Mouse (Mus musculus): ENCODE measurements around the gene Traf3ip3. TPM values are rescaled to one million over a fixed set of nuclear protein-coding genes. Genes with fewer than 3 reads are reported as not detected.

Traf3ip3 gene
- polyA plus RNA-seq, 1 experiment from 2014 or later = 2.3 TPM

GRCm38 (mm10) chr1:193181104-193181503 is 20.4 kb downstream of the Traf3ip3 start:
- H3K4me1 ChIP-seq (replicated peaks; ENCODE audit: control insufficient read depth, insufficient read depth, low read length) = no peaks in the 10 kb centered on the region
- no peak overlapping the region for H3K27ac ChIP-seq (ENCODE audit: low read depth, low read length)
- no peak overlapping the region for H3K4me2 ChIP-seq (replicated peaks; ENCODE audit: low read depth, low read length)
- no peak for DNase-seq (ENCODE audit: low spot score)
- no peak overlapping the region for H3K9ac ChIP-seq (ENCODE audit: low read depth, low read length)
- H3K4me3 ChIP-seq (ENCODE audit: low read depth, low read length) = no peak overlapping the region
- H3K36me3 ChIP-seq (ENCODE audit: control insufficient read depth, insufficient read depth, low read length) = no peaks in the 10 kb centered on the region
- H3K9me3 ChIP-seq (ENCODE audit: control insufficient read depth, low read length) = no peaks in the 10 kb centered on the region
- H3K27me3 ChIP-seq (ENCODE audit: control insufficient read depth, insufficient read depth, low read length) = no peaks in the 10 kb centered on the region
- ATAC-seq (ENCODE audit: low FRiP score) = no peak
- 88% methylated on average over 3 of the region's 3 CpGs for WGBS

- Histone ChIP-seq H3K27me3 (ENCODE audit: control insufficient read depth, insufficient read depth, low read length) (no peaks in the 10 kb centered on the region), H3K4me1 (replicated peaks; ENCODE audit: control insufficient read depth, insufficient read depth, low read length) (0 out of 2 replicates have a peak, but pooled peaks cover 2% of the 10 kb centered on the region), H3K9me3 (ENCODE audit: control insufficient read depth, low read length) (no peaks in the 10 kb centered on the region), H3K9ac (ENCODE audit: low read depth, low read length) (no peak overlapping the region; the same call in 1 of the 2 replicates), H3K4me3 (ENCODE audit: low read depth, low read length) (peak overlapping the region; percentile 66), H3K27ac (ENCODE audit: low read depth, low read length) (no peak overlapping the region), H3K36me3 (ENCODE audit: control insufficient read depth, insufficient read depth, low read length) (no peaks in the 10 kb centered on the region), H3K4me2 (replicated peaks; ENCODE audit: low read depth, low read length) (peak overlapping the region; percentile 75)
- no peak for DNase-seq (ENCODE audit: low spot score)
- 90% methylated on average over 13 of the region's 13 CpGs for WGBS
- no peak for ATAC-seq (ENCODE audit: low FRiP score)
Measured at GRCm38 (mm10) chr1:193174143-193174733, 27.3 kb downstream of the Traf3ip3 start.

- Histone ChIP-seq H3K36me3 (ENCODE audit: control insufficient read depth, insufficient read depth, low read length) (no peaks in the 10 kb centered on the region), H3K4me1 (replicated peaks; ENCODE audit: control insufficient read depth, insufficient read depth, low read length) (0 out of 2 replicates have a peak, but pooled peaks cover 2% of the 10 kb centered on the region), H3K27ac (ENCODE audit: low read depth, low read length) (0 out of 2 replicates have a peak overlapping the region, but pooled peaks have one; percentile 17), H3K9ac (ENCODE audit: low read depth, low read length) (peak overlapping the region; percentile 77), H3K4me2 (replicated peaks; ENCODE audit: low read depth, low read length) (peak overlapping the region; percentile 75), H3K9me3 (ENCODE audit: control insufficient read depth, low read length) (no peaks in the 10 kb centered on the region), H3K4me3 (ENCODE audit: low read depth, low read length) (peak overlapping the region; percentile 66), H3K27me3 (ENCODE audit: control insufficient read depth, insufficient read depth, low read length) (no peaks in the 10 kb centered on the region)
- no peak for DNase-seq (ENCODE audit: low spot score)
- WGBS = 26% methylated on average over 9 of the region's 9 CpGs
- ATAC-seq (ENCODE audit: low FRiP score) = no peak; the same call in 1 of the 2 replicates
Measured at GRCm38 (mm10) chr1:193173810-193174129, 27.7 kb downstream of the Traf3ip3 start.

GRCm38 (mm10) chr1:193172991-193173809 is 28.3 kb downstream of the Traf3ip3 start:
- peak; percentile 99 for ATAC-seq (ENCODE audit: low FRiP score)
- no peaks in the 10 kb centered on the region for H3K36me3 ChIP-seq (ENCODE audit: control insufficient read depth, insufficient read depth, low read length)
- peak overlapping the region; percentile 75 for H3K4me2 ChIP-seq (replicated peaks; ENCODE audit: low read depth, low read length)
- peak; percentile 99 for DNase-seq (ENCODE audit: low spot score)
- H3K4me3 ChIP-seq (ENCODE audit: low read depth, low read length) = peak overlapping the region; percentile 66
- WGBS = 1% methylated on average over 48 of the region's 48 CpGs
- peak overlapping the region; percentile 77 for H3K9ac ChIP-seq (ENCODE audit: low read depth, low read length)
- no peaks in the 10 kb centered on the region for H3K9me3 ChIP-seq (ENCODE audit: control insufficient read depth, low read length)
- H3K4me1 ChIP-seq (replicated peaks; ENCODE audit: control insufficient read depth, insufficient read depth, low read length) = 0 out of 2 replicates have a peak, but pooled peaks cover 2% of the 10 kb centered on the region
- 0 out of 2 replicates have a peak overlapping the region, but pooled peaks have one; percentile 17 for H3K27ac ChIP-seq (ENCODE audit: low read depth, low read length)
- H3K27me3 ChIP-seq (ENCODE audit: control insufficient read depth, insufficient read depth, low read length) = no peaks in the 10 kb centered on the region

GRCm38 (mm10) chr1:193169856-193170255 is 31.6 kb downstream of the Traf3ip3 start:
- WGBS = 90% methylated on average over 2 of the region's 2 CpGs
- ATAC-seq (ENCODE audit: low FRiP score) = no peak
- Histone ChIP-seq H3K36me3 (ENCODE audit: control insufficient read depth, insufficient read depth, low read length) (no peaks in the 10 kb centered on the region), H3K9ac (ENCODE audit: low read depth, low read length) (no peak overlapping the region), H3K27me3 (ENCODE audit: control insufficient read depth, insufficient read depth, low read length) (no peaks in the 10 kb centered on the region), H3K27ac (ENCODE audit: low read depth, low read length) (no peak overlapping the region), H3K4me3 (ENCODE audit: low read depth, low read length) (no peak overlapping the region), H3K4me2 (replicated peaks; ENCODE audit: low read depth, low read length) (no peak overlapping the region), H3K9me3 (ENCODE audit: control insufficient read depth, low read length) (no peaks in the 10 kb centered on the region), H3K4me1 (replicated peaks; ENCODE audit: control insufficient read depth, insufficient read depth, low read length) (0 out of 2 replicates have a peak, but pooled peaks cover 2% of the 10 kb centered on the region)
- no peak for DNase-seq (ENCODE audit: low spot score)

- Histone ChIP-seq H3K4me3 (ENCODE audit: low read depth, low read length) (no peak overlapping the region), H3K9me3 (ENCODE audit: control insufficient read depth, low read length) (no peaks in the 10 kb centered on the region), H3K27me3 (ENCODE audit: control insufficient read depth, insufficient read depth, low read length) (no peaks in the 10 kb centered on the region), H3K9ac (ENCODE audit: low read depth, low read length) (no peak overlapping the region), H3K4me1 (replicated peaks; ENCODE audit: control insufficient read depth, insufficient read depth, low read length) (0 out of 2 replicates have a peak, but pooled peaks cover 2% of the 10 kb centered on the region), H3K36me3 (ENCODE audit: control insufficient read depth, insufficient read depth, low read length) (no peaks in the 10 kb centered on the region), H3K4me2 (replicated peaks; ENCODE audit: low read depth, low read length) (no peak overlapping the region), H3K27ac (ENCODE audit: low read depth, low read length) (no peak overlapping the region)
- no peak for ATAC-seq (ENCODE audit: low FRiP score)
- WGBS = 91% methylated on average over 7 of the region's 7 CpGs
- DNase-seq (ENCODE audit: low spot score) = no peak
Measured at GRCm38 (mm10) chr1:193169228-193169627, 32.3 kb downstream of the Traf3ip3 start.

GRCm38 (mm10) chr1:193167746-193168145 is 33.8 kb downstream of the Traf3ip3 start, which contains the start of gene A130010J15Rik:
Gene A130010J15Rik (plus strand): TSS chr1:193168046.
- ATAC-seq (ENCODE audit: low FRiP score) (no peak), DNase-seq (ENCODE audit: low spot score) (no peak)
- H3K9ac ChIP-seq (ENCODE audit: low read depth, low read length) = no peak within 1 kb of the TSS
- H3K9me3 ChIP-seq (ENCODE audit: control insufficient read depth, low read length) = no peaks in the 10 kb centered on the region
- no peak within 1 kb of the TSS for H3K4me2 ChIP-seq (replicated peaks; ENCODE audit: low read depth, low read length)
- 0 out of 2 replicates have a peak, but pooled peaks cover 2% of the 10 kb centered on the region for H3K4me1 ChIP-seq (replicated peaks; ENCODE audit: control insufficient read depth, insufficient read depth, low read length)
- WGBS = 93% methylated on average over 3 of the region's 3 CpGs
- no peak within 1 kb of the TSS for H3K4me3 ChIP-seq (ENCODE audit: low read depth, low read length)
- H3K36me3 ChIP-seq (ENCODE audit: control insufficient read depth, insufficient read depth, low read length) = no peaks in the 10 kb centered on the region
- no peak within 1 kb of the TSS for H3K27ac ChIP-seq (ENCODE audit: low read depth, low read length)
- H3K27me3 ChIP-seq (ENCODE audit: control insufficient read depth, insufficient read depth, low read length) = no peaks in the 10 kb centered on the region

GRCm38 (mm10) chr1:193160317-193161032 is 41.0 kb downstream of the Traf3ip3 start:
- H3K9me3 ChIP-seq (ENCODE audit: control insufficient read depth, low read length) = no peaks in the 10 kb centered on the region
- 16% methylated on average over 18 of the region's 18 CpGs for WGBS
- H3K9ac ChIP-seq (ENCODE audit: low read depth, low read length) = no peak overlapping the region
- H3K27me3 ChIP-seq (ENCODE audit: control insufficient read depth, insufficient read depth, low read length) = no peaks in the 10 kb centered on the region
- H3K4me1 ChIP-seq (replicated peaks; ENCODE audit: control insufficient read depth, insufficient read depth, low read length) = no peaks in the 10 kb centered on the region
- no peak overlapping the region for H3K27ac ChIP-seq (ENCODE audit: low read depth, low read length)
- ATAC-seq (ENCODE audit: low FRiP score) (no peak), DNase-seq (ENCODE audit: low spot score) (peak; percentile 71)
- H3K4me2 ChIP-seq (replicated peaks; ENCODE audit: low read depth, low read length) = peak overlapping the region; percentile 25; the same call in 1 of the 2 replicates
- H3K36me3 ChIP-seq (ENCODE audit: control insufficient read depth, insufficient read depth, low read length) = no peaks in the 10 kb centered on the region
- H3K4me3 ChIP-seq (ENCODE audit: low read depth, low read length) = no peak overlapping the region; the same call in 1 of the 2 replicates

All from hindbrain, embryonic 11.5 days (tissue).